Mouse (Mus musculus) C2C12 (cell line): Measurements from ENCODE around the gene Yju2.

Experiments used
- CEBPB ChIP-seq: IDR thresholded peaks from one replicate; pipeline ENCODE4 v1.6.1; 2011; ENCODE audit warnings: low read depth, mild to moderate bottlenecking, control low read depth, moderate library complexity
- CTCF ChIP-seq: IDR thresholded peaks from one replicate; pipeline ENCODE4 v1.5.1; 2011; ENCODE audit not compliant: control insufficient read depth, insufficient read depth, insufficient read length
- FOSL1 ChIP-seq: IDR thresholded peaks from one replicate; pipeline ENCODE4 v1.8.0; 2011; ENCODE audit warnings: mild to moderate bottlenecking, low read length; ENCODE audit not compliant: poor library complexity, insufficient read depth, severe bottlenecking
- USF1 ChIP-seq: IDR thresholded peaks from one replicate; pipeline ENCODE4 v1.6.1; 2011; ENCODE audit warnings: low read depth, mild to moderate bottlenecking, control low read depth, moderate library complexity

DNA sequence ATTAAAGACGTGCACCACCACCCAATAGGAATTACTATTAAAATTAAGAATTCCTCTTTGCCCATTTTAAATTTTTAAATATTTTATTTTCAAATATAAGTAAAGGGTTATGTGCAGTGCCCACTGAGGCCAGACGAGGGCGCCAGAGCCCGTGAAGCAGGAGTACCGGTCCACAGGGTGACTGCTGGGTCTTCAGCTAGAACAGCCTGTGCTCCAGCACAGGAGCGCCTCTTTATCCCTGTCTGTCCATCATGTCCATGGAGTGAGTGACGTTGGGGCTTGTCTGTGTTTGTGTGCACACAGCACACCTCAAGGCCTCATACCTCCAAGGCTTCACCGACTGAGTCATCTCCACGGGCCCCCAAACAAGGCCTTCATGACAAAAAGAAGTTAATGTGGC lies 1.7 kb upstream of the Yju2 start:
- TF ChIP-seq CTCF (peak; percentile 66), CEBPB (no peak), FOSL1 (no peak), USF1 (no peak)
